Mouse (Mus musculus): ENCODE results near the gene Slc30a9. TPM values are rescaled to one million over a fixed set of nuclear protein-coding genes. Genes with fewer than 3 reads are reported as not detected.

The Slc30a9 gene
- polyA plus RNA-seq, 1 experiment from 2014 or later: 207 TPM

DNA sequence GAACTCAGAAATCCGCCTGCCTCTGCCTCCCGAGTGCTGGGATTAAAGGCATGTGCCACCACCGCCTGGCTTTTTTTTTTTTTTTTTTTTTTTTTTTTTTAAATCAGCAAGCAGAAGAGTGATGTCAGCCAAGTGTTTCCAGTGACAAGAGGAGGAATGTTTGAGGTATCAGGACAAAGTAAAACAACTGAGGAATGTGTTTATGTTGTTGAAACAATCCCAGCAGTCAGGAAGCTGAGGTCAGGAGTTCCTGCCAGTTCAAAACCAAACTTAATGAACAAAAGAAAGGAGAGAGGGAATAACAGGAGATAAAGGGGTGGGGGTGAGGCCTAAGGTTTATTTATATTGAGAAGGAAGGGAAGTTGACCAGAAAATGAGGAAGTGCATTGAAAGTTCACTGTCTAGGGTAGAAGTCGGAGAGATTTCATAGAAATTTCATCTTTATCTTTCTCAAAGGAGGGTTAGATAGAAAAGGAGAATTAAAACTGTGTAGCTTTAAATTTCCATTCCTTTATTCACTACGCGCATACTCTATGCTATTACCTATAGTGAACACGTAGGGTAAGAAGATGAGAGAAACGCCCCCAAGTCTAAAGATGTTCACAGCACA, 4.9 kb upstream of the Slc30a9 start:
- ATAC-seq (ENCODE audit: low FRiP score, low TSS enrichment): no peak
- Histone ChIP-seq H3K4me3 (replicated peaks; ENCODE audit: low read depth, low read length) (no peak overlapping the region), H3K9ac (replicated peaks; ENCODE audit: low read length) (no peak overlapping the region), H3K36me3 (ENCODE audit: control insufficient read depth, insufficient read depth, low read length) (no peaks in the 10 kb centered on the region), H3K27me3 (ENCODE audit: control insufficient read depth, insufficient read depth, low read length) (no peaks in the 10 kb centered on the region), H3K9me3 (ENCODE audit: control insufficient read depth, low read length) (no peaks in the 10 kb centered on the region), H3K4me2 (ENCODE audit: low read length) (no peak overlapping the region), H3K4me1 (ENCODE audit: control insufficient read depth, insufficient read depth, low read length) (no peaks in the 10 kb centered on the region), H3K27ac (replicated peaks; ENCODE audit: low read depth, low read length) (no peak overlapping the region)
- WGBS: 88% methylated on average over 8 of the region's 8 CpGs
- DNase-seq: no peak

DNA sequence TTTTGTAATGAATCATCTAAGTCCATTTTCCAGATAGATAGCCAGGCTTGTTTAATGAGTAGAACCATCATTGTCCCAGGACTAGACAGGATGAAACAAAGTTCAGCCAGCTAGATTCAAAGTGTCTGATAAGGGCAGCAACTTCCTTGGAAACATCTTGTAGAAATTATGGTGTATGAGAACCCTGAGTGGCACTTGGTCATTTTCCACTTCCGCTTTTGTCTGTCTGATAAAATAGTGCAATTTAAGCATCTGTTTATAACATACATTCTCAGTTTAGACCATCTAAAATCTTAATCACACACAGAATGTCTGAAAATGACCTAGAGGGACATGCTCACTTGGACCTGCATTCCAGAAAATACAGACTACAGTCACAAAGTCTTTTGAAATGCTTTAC, 2.9 kb upstream of the Slc30a9 start:
- H3K4me1 ChIP-seq (ENCODE audit: control insufficient read depth, insufficient read depth, low read length): peaks cover 10% of the 10 kb centered on the region; the same call in 1 of the 2 replicates
- no peak overlapping the region for H3K4me3 ChIP-seq (replicated peaks; ENCODE audit: low read depth, low read length)
- no peak overlapping the region for H3K27ac ChIP-seq (replicated peaks; ENCODE audit: low read depth, low read length)
- H3K27me3 ChIP-seq (ENCODE audit: control insufficient read depth, insufficient read depth, low read length): no peaks in the 10 kb centered on the region
- H3K4me2 ChIP-seq (ENCODE audit: low read length): no peak overlapping the region
- 94% methylated on average over 1 of the region's 1 CpGs for WGBS
- no peaks in the 10 kb centered on the region for H3K9me3 ChIP-seq (ENCODE audit: control insufficient read depth, low read length)
- no peak overlapping the region for H3K9ac ChIP-seq (replicated peaks; ENCODE audit: low read length)
- DNase-seq: no peak
- no peak for ATAC-seq (ENCODE audit: low FRiP score, low TSS enrichment)
- H3K36me3 ChIP-seq (ENCODE audit: control insufficient read depth, insufficient read depth, low read length): no peaks in the 10 kb centered on the region

DNA sequence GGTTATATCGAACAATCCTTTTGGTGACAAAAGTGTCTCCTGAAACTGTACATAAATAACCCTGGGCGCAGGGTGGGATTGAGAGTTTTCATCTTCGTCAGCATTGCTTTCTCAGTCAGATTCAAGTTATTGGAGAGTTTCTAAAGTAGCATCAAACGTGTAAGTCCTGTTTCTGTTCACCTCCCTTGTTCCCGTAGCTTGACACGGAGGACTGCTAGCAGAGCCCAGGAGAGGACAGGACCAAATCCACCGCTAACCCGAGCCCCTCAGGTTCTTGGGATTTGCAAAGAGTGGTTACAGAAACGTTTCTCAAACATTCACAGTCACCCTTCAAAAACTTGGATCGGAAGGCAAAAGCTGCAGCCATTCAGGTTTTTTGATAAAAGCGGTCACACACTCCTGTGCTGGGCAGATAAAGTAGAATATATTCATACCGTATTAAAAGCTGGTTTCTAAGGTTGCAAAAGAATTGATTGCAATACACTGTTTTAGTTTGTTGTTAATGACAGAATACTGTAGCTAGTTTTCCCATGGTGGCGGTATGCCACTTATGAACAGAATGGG, 986 bp downstream of the Slc30a9 start:
- no peak overlapping the region for H3K27ac ChIP-seq (replicated peaks; ENCODE audit: low read depth, low read length)
- no peak for DNase-seq
- ATAC-seq (ENCODE audit: low FRiP score, low TSS enrichment): no peak
- peaks cover 12% of the 10 kb centered on the region; the same call in 1 of the 2 replicates for H3K4me1 ChIP-seq (ENCODE audit: control insufficient read depth, insufficient read depth, low read length)
- no peaks in the 10 kb centered on the region for H3K9me3 ChIP-seq (ENCODE audit: control insufficient read depth, low read length)
- no peaks in the 10 kb centered on the region for H3K36me3 ChIP-seq (ENCODE audit: control insufficient read depth, insufficient read depth, low read length)
- peak overlapping the region; percentile 96 for H3K4me3 ChIP-seq (replicated peaks; ENCODE audit: low read depth, low read length)
- WGBS: 36% methylated on average over 13 of the region's 13 CpGs
- H3K9ac ChIP-seq (replicated peaks; ENCODE audit: low read length): peak overlapping the region; percentile 93
- peak overlapping the region; percentile 87 for H3K4me2 ChIP-seq (ENCODE audit: low read length)
- H3K27me3 ChIP-seq (ENCODE audit: control insufficient read depth, insufficient read depth, low read length): no peaks in the 10 kb centered on the region

DNA sequence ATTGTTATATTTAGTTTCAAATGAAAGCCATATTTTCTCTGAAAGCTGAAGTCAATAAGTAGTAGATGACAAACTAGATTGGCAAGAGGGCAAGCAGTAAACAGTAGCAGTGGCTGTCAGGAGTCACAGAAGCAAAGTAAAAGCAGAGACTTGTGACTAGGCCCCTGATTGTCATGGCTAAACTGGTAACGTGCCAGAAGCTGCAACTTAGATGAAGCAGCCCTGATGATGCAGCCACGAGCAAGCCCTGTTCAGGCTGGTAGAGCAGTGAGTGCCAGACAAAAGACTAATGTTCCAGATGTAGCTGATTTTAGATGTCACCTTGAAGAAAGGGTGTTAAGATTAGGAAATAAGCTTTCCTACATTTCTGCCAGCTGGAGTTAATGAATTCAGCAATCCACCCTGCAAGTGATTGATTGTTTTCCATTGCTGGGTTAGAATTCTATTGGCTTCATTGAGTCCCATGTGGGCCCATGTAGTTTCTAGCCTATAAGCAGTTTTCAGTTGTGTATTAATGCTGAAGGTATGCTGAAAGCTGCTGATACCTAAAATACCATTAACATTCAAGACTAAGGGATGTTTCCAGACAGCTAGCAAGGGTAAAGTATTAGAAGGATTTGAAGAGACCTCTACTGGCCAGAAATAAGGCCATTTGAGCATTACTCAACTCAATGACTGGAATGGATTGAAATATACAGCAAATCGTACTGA, 5.2 kb downstream of the Slc30a9 start:
- 77% methylated on average over 3 of the region's 3 CpGs for WGBS
- Histone ChIP-seq H3K9ac (replicated peaks; ENCODE audit: low read length) (no peak overlapping the region), H3K4me2 (ENCODE audit: low read length) (no peak overlapping the region), H3K27me3 (ENCODE audit: control insufficient read depth, insufficient read depth, low read length) (no peaks in the 10 kb centered on the region), H3K27ac (replicated peaks; ENCODE audit: low read depth, low read length) (no peak overlapping the region), H3K9me3 (ENCODE audit: control insufficient read depth, low read length) (no peaks in the 10 kb centered on the region), H3K4me1 (ENCODE audit: control insufficient read depth, insufficient read depth, low read length) (peaks cover 12% of the 10 kb centered on the region; the same call in 1 of the 2 replicates), H3K36me3 (ENCODE audit: control insufficient read depth, insufficient read depth, low read length) (0 out of 2 replicates have a peak, but pooled peaks cover 1% of the 10 kb centered on the region), H3K4me3 (replicated peaks; ENCODE audit: low read depth, low read length) (no peak overlapping the region)
- ATAC-seq (ENCODE audit: low FRiP score, low TSS enrichment): no peak
- DNase-seq: peak; percentile 6

DNA sequence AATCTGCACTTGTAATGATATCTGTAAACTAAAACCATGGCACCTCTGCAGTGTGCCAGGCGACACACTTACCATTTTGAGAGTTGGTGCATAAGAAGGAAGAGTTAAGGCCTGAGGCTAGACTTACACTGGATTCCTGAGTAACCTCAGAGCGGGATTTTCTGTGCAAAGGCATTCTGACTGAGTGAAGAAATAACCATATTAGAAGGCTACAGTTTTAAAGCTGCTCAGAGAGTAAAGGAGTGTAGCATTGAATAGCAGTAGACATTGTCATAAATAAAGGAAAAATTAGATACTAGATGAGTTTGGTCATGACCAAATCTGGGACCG, 5.7 kb downstream of the Slc30a9 start:
- no peaks in the 10 kb centered on the region for H3K9me3 ChIP-seq (ENCODE audit: control insufficient read depth, low read length)
- no peak overlapping the region for H3K27ac ChIP-seq (replicated peaks; ENCODE audit: low read depth, low read length)
- 0 out of 2 replicates have a peak, but pooled peaks cover 2% of the 10 kb centered on the region for H3K36me3 ChIP-seq (ENCODE audit: control insufficient read depth, insufficient read depth, low read length)
- no peak overlapping the region for H3K4me3 ChIP-seq (replicated peaks; ENCODE audit: low read depth, low read length)
- H3K27me3 ChIP-seq (ENCODE audit: control insufficient read depth, insufficient read depth, low read length): no peaks in the 10 kb centered on the region
- DNase-seq (no peak), ATAC-seq (ENCODE audit: low FRiP score, low TSS enrichment) (no peak)
- no peak overlapping the region for H3K4me2 ChIP-seq (ENCODE audit: low read length)
- H3K4me1 ChIP-seq (ENCODE audit: control insufficient read depth, insufficient read depth, low read length): peaks cover 10% of the 10 kb centered on the region; the same call in 1 of the 2 replicates
- 94% methylated on average over 3 of the region's 3 CpGs for WGBS
- no peak overlapping the region for H3K9ac ChIP-seq (replicated peaks; ENCODE audit: low read length)

DNA sequence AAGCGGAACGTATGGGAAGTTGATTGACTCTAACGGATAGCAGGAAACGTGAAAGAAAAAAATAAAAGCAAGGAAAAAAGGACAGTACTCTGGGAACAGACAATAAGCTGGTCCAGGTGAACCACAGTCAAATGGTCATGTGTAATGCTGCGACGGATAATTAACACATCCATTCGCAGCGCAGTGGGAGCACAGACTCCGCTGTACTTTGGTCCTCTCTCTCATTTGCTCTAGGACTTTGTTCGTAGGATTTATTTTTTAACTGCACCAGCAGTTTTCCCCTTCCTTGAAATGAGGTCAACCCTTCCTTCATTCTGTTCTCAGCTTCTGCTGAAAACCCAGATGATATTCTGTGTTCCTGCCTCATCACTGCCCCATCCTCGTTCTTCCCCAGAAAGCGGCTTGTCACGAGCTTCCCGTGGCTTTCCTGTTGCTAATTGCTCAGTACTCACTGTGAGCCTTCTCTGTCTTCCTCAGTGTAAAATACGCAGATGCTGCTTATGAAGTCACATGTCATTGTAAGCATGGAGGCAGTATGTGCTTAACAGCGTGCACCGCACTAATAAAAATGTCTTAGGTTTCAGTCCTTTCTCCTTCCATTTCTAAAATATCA, 15.0 kb downstream of the Slc30a9 start:
- no peak overlapping the region for H3K9ac ChIP-seq (replicated peaks; ENCODE audit: low read length)
- DNase-seq (no peak), ATAC-seq (ENCODE audit: low FRiP score, low TSS enrichment) (no peak)
- H3K4me3 ChIP-seq (replicated peaks; ENCODE audit: low read depth, low read length): no peak overlapping the region
- H3K27me3 ChIP-seq (ENCODE audit: control insufficient read depth, insufficient read depth, low read length): no peaks in the 10 kb centered on the region
- H3K27ac ChIP-seq (replicated peaks; ENCODE audit: low read depth, low read length): no peak overlapping the region
- peaks cover 16% of the 10 kb centered on the region for H3K36me3 ChIP-seq (ENCODE audit: control insufficient read depth, insufficient read depth, low read length)
- no peaks in the 10 kb centered on the region for H3K9me3 ChIP-seq (ENCODE audit: control insufficient read depth, low read length)
- WGBS: 92% methylated on average over 17 of the region's 17 CpGs
- no peak overlapping the region for H3K4me2 ChIP-seq (ENCODE audit: low read length)
- no peaks in the 10 kb centered on the region for H3K4me1 ChIP-seq (ENCODE audit: control insufficient read depth, insufficient read depth, low read length)

DNA sequence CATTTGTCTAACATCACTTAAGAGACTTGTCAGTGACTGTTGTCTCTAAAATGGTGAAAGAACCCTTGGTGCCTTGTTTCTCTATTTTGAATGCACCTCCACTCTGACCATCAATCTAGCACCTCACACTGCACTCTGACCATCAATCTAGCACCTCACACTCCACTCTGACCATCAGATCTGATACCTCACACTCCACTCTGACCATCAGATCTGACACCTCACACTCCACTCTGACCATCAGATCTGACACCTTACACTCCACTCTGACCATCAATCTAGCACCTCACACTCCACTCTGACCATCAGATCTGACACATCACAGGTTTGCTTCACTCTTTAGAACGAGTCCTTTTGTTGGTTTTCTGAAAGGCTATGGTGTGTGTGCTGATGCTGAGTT, 17.3 kb downstream of the Slc30a9 start:
- Histone ChIP-seq H3K36me3 (ENCODE audit: control insufficient read depth, insufficient read depth, low read length) (peaks cover 11% of the 10 kb centered on the region), H3K27me3 (ENCODE audit: control insufficient read depth, insufficient read depth, low read length) (no peaks in the 10 kb centered on the region), H3K4me3 (replicated peaks; ENCODE audit: low read depth, low read length) (no peak overlapping the region), H3K4me1 (ENCODE audit: control insufficient read depth, insufficient read depth, low read length) (no peaks in the 10 kb centered on the region), H3K9ac (replicated peaks; ENCODE audit: low read length) (no peak overlapping the region), H3K9me3 (ENCODE audit: control insufficient read depth, low read length) (no peaks in the 10 kb centered on the region), H3K27ac (replicated peaks; ENCODE audit: low read depth, low read length) (no peak overlapping the region), H3K4me2 (ENCODE audit: low read length) (no peak overlapping the region)
- DNase-seq (no peak), ATAC-seq (ENCODE audit: low FRiP score, low TSS enrichment) (no peak)
- WGBS: 68% methylated on average over 1 of the region's 1 CpGs

DNA sequence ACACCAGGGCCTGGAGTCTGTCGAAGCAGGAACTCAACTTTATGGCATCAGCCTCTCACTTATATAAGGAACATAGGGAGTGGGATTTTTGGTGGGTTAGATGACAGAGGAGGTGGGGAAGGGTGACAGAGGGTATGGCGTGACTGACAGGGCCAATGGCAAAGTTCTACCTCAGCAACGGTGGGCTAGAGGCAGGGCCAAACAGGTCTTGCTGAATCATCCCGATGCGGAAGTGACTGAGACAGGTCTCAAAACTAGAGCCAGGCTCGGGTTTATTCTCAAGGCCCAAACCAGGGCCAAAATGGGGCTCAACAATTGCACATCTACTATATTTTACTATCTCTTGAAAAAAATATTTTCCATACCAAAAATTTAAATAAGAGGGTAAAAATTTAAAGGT, 34.1 kb downstream of the Slc30a9 start:
- no peaks in the 10 kb centered on the region for H3K27me3 ChIP-seq (ENCODE audit: control insufficient read depth, insufficient read depth, low read length)
- ATAC-seq (ENCODE audit: low FRiP score, low TSS enrichment) (no peak), DNase-seq (no peak)
- H3K9me3 ChIP-seq (ENCODE audit: control insufficient read depth, low read length): no peaks in the 10 kb centered on the region
- H3K4me3 ChIP-seq (replicated peaks; ENCODE audit: low read depth, low read length): no peak overlapping the region
- 95% methylated on average over 6 of the region's 6 CpGs for WGBS
- H3K9ac ChIP-seq (replicated peaks; ENCODE audit: low read length): no peak overlapping the region
- H3K27ac ChIP-seq (replicated peaks; ENCODE audit: low read depth, low read length): no peak overlapping the region
- H3K4me1 ChIP-seq (ENCODE audit: control insufficient read depth, insufficient read depth, low read length): no peaks in the 10 kb centered on the region
- no peak overlapping the region for H3K4me2 ChIP-seq (ENCODE audit: low read length)
- H3K36me3 ChIP-seq (ENCODE audit: control insufficient read depth, insufficient read depth, low read length): peaks cover 59% of the 10 kb centered on the region

All from midbrain, embryonic 14.5 days (tissue).